Mouse (Mus musculus) gastrocnemius, postnatal 25 days (tissue): Measurements from ENCODE around the gene Hist1h2bq. TPM values are rescaled to one million over a fixed set of nuclear protein-coding genes. Genes with fewer than 3 reads are reported as not detected.
"Not testable (repeated sequence)": the region's sequence is repeated elsewhere in the genome, so short reads cannot be mapped to it uniquely, and the experiment has no call there.

Source experiments
- DNase-seq: peaks from one replicate; pipeline ENCODE4 v3.0.0; 2022
- microRNA-seq, 2 experiments: library from miRNA; unstranded; fragments of <30 nt; microRNA quantifications; one replicate each; pipeline ENCODE4 v1.2.0; 2021; ENCODE audit warnings: borderline replicate concordance in 2 of 2
- total RNA-seq, 2 experiments: library from RNA; stranded (reverse); gene quantifications; 1 replicate in 1 of 2; 2 replicates in 1 of 2; pipeline ENCODE4 v1.2.3; 2021

The Hist1h2bq gene
- total RNA-seq, 2 experiments from 2014 or later = 18.0 to 21.3 TPM

GRCm38 (mm10) chr13:21787760-21788593 is 22.0 kb downstream of the Hist1h2bq start:
- no peak for DNase-seq

- peak; percentile 81 for DNase-seq
These were observed 22.9 kb downstream of the Hist1h2bq start, which contains the start of the genes Hist1h2an and Hist1h2bp for GRCm38 (mm10) chr13:21786899-21787629. Gene Hist1h2an (minus strand): TSS chr13:21787218. Gene Hist1h2bp (plus strand): TSS chr13:21787461.

- DNase-seq = no peak
These were observed 23.7 kb downstream of the Hist1h2bq start for GRCm38 (mm10) chr13:21786189-21786898.

GRCm38 (mm10) chr13:21784311-21784710 is 25.7 kb downstream of the Hist1h2bq start:
- DNase-seq = no peak

- DNase-seq = no peak
These were observed 26.2 kb downstream of the Hist1h2bq start for GRCm38 (mm10) chr13:21783734-21784161.

- peak; percentile 17 for DNase-seq
These were observed 26.8 kb downstream of the Hist1h2bq start, which contains the start of gene Hist1h3i for GRCm38 (mm10) chr13:21783255-21783617. Gene Hist1h3i (minus strand): TSS chr13:21783370.

GRCm38 (mm10) chr13:21782361-21783254 is 27.4 kb downstream of the Hist1h2bq start:
- not testable (repeated sequence) for DNase-seq

GRCm38 (mm10) chr13:21781639-21782038 is 28.4 kb downstream of the Hist1h2bq start:
- no peak for DNase-seq

- no peak for DNase-seq
These were observed 28.9 kb downstream of the Hist1h2bq start for GRCm38 (mm10) chr13:21781021-21781555.

GRCm38 (mm10) chr13:21779767-21780731 is 29.9 kb downstream of the Hist1h2bq start, which contains the start of gene Hist1h1b:
Gene Hist1h1b (minus strand): TSS chr13:21780625.
- peak; percentile 30 for DNase-seq

- DNase-seq = peak; percentile 50
These were observed 30.9 kb downstream of the Hist1h2bq start for GRCm38 (mm10) chr13:21778814-21779766.

Small RNAs within 50 kb of the gene (microRNA-seq; reads per million reads assigned to microRNA genes)
- gene Gm19658 (0 reads per million in 2 experiments), gene Gm44346 (0 reads per million in 2 experiments), gene Gm44466 (0 reads per million in 2 experiments)

Other genes starting within 250 kb of the Hist1h2bq start
- gene Olfr1364, start 228.4 kb downstream of the Hist1h2bq start, total RNA-seq = not detected
- not detected for gene Olfr1362, start 196.2 kb downstream of the Hist1h2bq start, total RNA-seq
- not detected for gene Olfr11, start 167.7 kb downstream of the Hist1h2bq start, total RNA-seq
- not detected for gene Olfr1361, start 146.8 kb downstream of the Hist1h2bq start, total RNA-seq
- not detected for gene Olfr1360, start 132.8 kb downstream of the Hist1h2bq start, total RNA-seq
- not detected for gene Olfr1359, start 112.1 kb downstream of the Hist1h2bq start, total RNA-seq
- gene Hist1h2bl, start 94.1 kb downstream of the Hist1h2bq start, total RNA-seq = 10 to 100 TPM; 15.1 to 26.3 TPM
- gene Hist1h2ai, start 93.8 kb downstream of the Hist1h2bq start, total RNA-seq = 10 to 100 TPM in 1 of 2 experiments, 1 to 10 TPM in 1; 4.4 to 21.0 TPM
- gene Hist1h3h, start 92.5 kb downstream of the Hist1h2bq start, total RNA-seq = 10 to 100 TPM; 10.1 to 40.0 TPM
- gene Hist1h2bm, start 88.2 kb downstream of the Hist1h2bq start, total RNA-seq = 1 to 10 TPM; 1.1 to 5.1 TPM
- 1 to 10 TPM; 1.2 to 4.0 TPM for gene Hist1h4j, start 75.1 kb downstream of the Hist1h2bq start, total RNA-seq
- 10 to 100 TPM; 31.9 to 37.5 TPM for gene Hist1h4k, start 59.7 kb downstream of the Hist1h2bq start, total RNA-seq
- gene Hist1h2ak, start 56.4 kb downstream of the Hist1h2bq start, total RNA-seq = 1 to 10 TPM; 2.7 to 6.4 TPM
- gene Hist1h2bn, start 56.1 kb downstream of the Hist1h2bq start, total RNA-seq = 1 to 10 TPM; 5.1 to 9.0 TPM
- 1 to 10 TPM; 3.9 to 9.2 TPM for gene Hist1h1b, start 29.6 kb downstream of the Hist1h2bq start, total RNA-seq
- 10 to 100 TPM; 20.0 to 23.8 TPM for gene Hist1h3i, start 26.8 kb downstream of the Hist1h2bq start, total RNA-seq
- gene Hist1h2an, start 23.0 kb downstream of the Hist1h2bq start, total RNA-seq = 1 to 10 TPM; 1.0 to 2.4 TPM
- gene Hist1h2bp, start 22.7 kb downstream of the Hist1h2bq start, total RNA-seq = 1 to 10 TPM; 5.3 to 6.0 TPM
- 10 to 100 TPM in 1 of 2 experiments, not detected in 1; 24.7 TPM for gene Hist1h2ao, start 268 bp upstream of the Hist1h2bq start, total RNA-seq
- gene Hist1h4m, start 1.5 kb upstream of the Hist1h2bq start, total RNA-seq = 10 to 100 TPM; 49.0 to 65.1 TPM
- gene Hist1h4n, start 22.0 kb upstream of the Hist1h2bq start, total RNA-seq = 10 to 100 TPM; 14.1 to 20.2 TPM
- 10 to 100 TPM in 1 of 2 experiments, not detected in 1; 17.0 TPM for gene Hist1h2ap, start 23.3 kb upstream of the Hist1h2bq start, total RNA-seq
- 10 to 100 TPM; 17.7 to 21.3 TPM for gene Hist1h2br, start 23.5 kb upstream of the Hist1h2bq start, total RNA-seq
- under 1 TPM; 0.26 to 0.54 TPM for gene Zfp184, start 134.9 kb upstream of the Hist1h2bq start, total RNA-seq
- not detected for gene Pom121l2, start 171.0 kb upstream of the Hist1h2bq start, total RNA-seq
- gene Prss16, start 199.5 kb upstream of the Hist1h2bq start, total RNA-seq = not detected
- gene Hist1h2ah, start 225.4 kb upstream of the Hist1h2bq start, total RNA-seq = 1 to 10 TPM; 2.9 to 7.7 TPM
- 10 to 100 TPM; 13.9 to 29.0 TPM for gene Hist1h2bk, start 225.7 kb upstream of the Hist1h2bq start, total RNA-seq
- gene Hist1h4i, start 231.2 kb upstream of the Hist1h2bq start, total RNA-seq = 10 to 100 TPM; 30.9 to 31.7 TPM
- 10 to 100 TPM in 1 of 2 experiments, 1 to 10 TPM in 1; 3.5 to 16.1 TPM for gene Hist1h2ag, start 232.7 kb upstream of the Hist1h2bq start, total RNA-seq
- gene Hist1h2bj, start 233.0 kb upstream of the Hist1h2bq start, total RNA-seq = 10 to 100 TPM in 1 of 2 experiments, 1 to 10 TPM in 1; 5.3 to 14.5 TPM